Mouse (Mus musculus): Measurements from ENCODE around the gene Olfr887. TPM values are rescaled to one million over a fixed set of nuclear protein-coding genes. Genes with fewer than 3 reads are reported as not detected.

The Olfr887 gene
- polyA plus RNA-seq (2012) = not detected in 2 replicates

DNA sequence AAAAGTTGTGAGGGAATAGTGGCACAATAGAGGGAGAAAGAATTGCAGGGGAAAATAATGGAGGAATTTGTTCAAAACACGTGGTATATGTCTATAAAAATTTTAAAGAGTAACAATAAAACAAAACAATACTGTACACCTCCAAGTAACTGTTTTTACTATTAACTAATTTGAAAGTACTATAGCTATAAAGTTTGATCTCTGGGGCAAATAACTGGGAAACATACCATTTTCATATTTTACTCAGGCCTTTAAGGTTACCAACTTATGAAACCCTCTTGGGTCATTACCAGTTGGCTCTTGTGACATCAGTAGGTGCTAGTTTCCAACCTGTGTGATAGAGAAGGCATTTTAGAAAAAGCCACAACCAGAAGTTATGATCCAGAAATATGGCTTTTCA lies at the start of gene Olfr887:
TSS of gene Olfr887 (plus strand) at position 301 of the 400 bp plus-strand sequence.
- no peaks in the 10 kb centered on the region for H3K4me1 ChIP-seq (ENCODE audit: control insufficient read depth)
- no peak within 1 kb of the TSS for H3K4me3 ChIP-seq (replicated peaks)
- H3K36me3 ChIP-seq (ENCODE audit: control insufficient read depth) = no peaks in the 10 kb centered on the region
- H3K27me3 ChIP-seq (ENCODE audit: control insufficient read depth) = no peaks in the 10 kb centered on the region
- no peak for TF ChIP-seq GATA1 (IDR thresholded peaks at IDR 0.05; ENCODE audit: low read length)
- no peak for TF ChIP-seq TAL1 (IDR thresholded peaks at IDR 0.05; ENCODE audit: low read length)
- no peaks in the 10 kb centered on the region for H3K9me3 ChIP-seq (ENCODE audit: control insufficient read depth, low read length)

GRCm38 (mm10) chr9:38046255-38046654 lies 37.6 kb upstream of the Olfr887 start, which contains the start of gene Olfr884:
Gene Olfr884 (plus strand): TSS chr9:38046555.
- Histone ChIP-seq H3K9me3 (ENCODE audit: control insufficient read depth, low read length) (0 out of 2 replicates have a peak, but pooled peaks cover 2% of the 10 kb centered on the region), H3K36me3 (ENCODE audit: control insufficient read depth) (no peaks in the 10 kb centered on the region), H3K4me1 (ENCODE audit: control insufficient read depth) (no peaks in the 10 kb centered on the region), H3K27me3 (ENCODE audit: control insufficient read depth) (no peaks in the 10 kb centered on the region), H3K4me3 (replicated peaks) (no peak within 1 kb of the TSS)
- no peak for TF ChIP-seq GATA1 (IDR thresholded peaks at IDR 0.05; ENCODE audit: low read length)
- TF ChIP-seq TAL1 (IDR thresholded peaks at IDR 0.05; ENCODE audit: low read length) = no peak

DNA sequence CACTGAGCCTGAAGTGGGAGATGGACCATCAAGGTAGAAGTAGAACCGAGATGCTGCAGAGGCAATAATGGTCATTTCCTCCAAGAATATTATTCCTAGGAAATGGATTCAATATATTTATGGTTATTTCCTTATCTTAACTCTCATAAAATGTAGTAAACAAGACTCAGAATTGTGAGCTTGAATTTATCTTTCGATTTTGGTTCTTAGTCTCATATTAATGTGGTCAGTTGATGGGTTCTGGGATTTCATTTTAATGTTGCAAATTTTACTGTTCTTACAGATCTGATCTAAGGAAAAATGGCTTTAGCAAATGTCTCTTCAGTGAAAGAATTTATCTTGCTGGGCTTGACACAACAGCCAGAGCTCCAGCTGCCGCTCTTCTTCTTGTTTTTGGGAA lies 22.9 kb upstream of the Olfr887 start, which contains the start of gene Olfr885:
TSS of gene Olfr885 (plus strand) at position 301 of the 400 bp plus-strand sequence.
- no peak for TF ChIP-seq GATA1 (IDR thresholded peaks at IDR 0.05; ENCODE audit: low read length)
- no peak for TF ChIP-seq TAL1 (IDR thresholded peaks at IDR 0.05; ENCODE audit: low read length)
- no peaks in the 10 kb centered on the region for H3K36me3 ChIP-seq (ENCODE audit: control insufficient read depth)
- no peaks in the 10 kb centered on the region for H3K27me3 ChIP-seq (ENCODE audit: control insufficient read depth)
- H3K4me1 ChIP-seq (ENCODE audit: control insufficient read depth) = no peaks in the 10 kb centered on the region
- no peak within 1 kb of the TSS for H3K4me3 ChIP-seq (replicated peaks)
- no peaks in the 10 kb centered on the region for H3K9me3 ChIP-seq (ENCODE audit: control insufficient read depth, low read length)

GRCm38 (mm10) chr9:38107828-38108227 lies 24.0 kb downstream of the Olfr887 start, which contains the start of gene Olfr888:
Gene Olfr888 (plus strand): TSS chr9:38108128.
- Histone ChIP-seq H3K36me3 (ENCODE audit: control insufficient read depth) (no peaks in the 10 kb centered on the region), H3K9me3 (ENCODE audit: control insufficient read depth, low read length) (no peaks in the 10 kb centered on the region), H3K4me3 (replicated peaks) (no peak within 1 kb of the TSS), H3K4me1 (ENCODE audit: control insufficient read depth) (no peaks in the 10 kb centered on the region), H3K27me3 (ENCODE audit: control insufficient read depth) (no peaks in the 10 kb centered on the region)
- no peak for TF ChIP-seq GATA1 (IDR thresholded peaks at IDR 0.05; ENCODE audit: low read length)
- no peak for TF ChIP-seq TAL1 (IDR thresholded peaks at IDR 0.05; ENCODE audit: low read length)

- no peaks in the 10 kb centered on the region for H3K9me3 ChIP-seq (ENCODE audit: control insufficient read depth, low read length)
- H3K36me3 ChIP-seq (ENCODE audit: control insufficient read depth) = no peaks in the 10 kb centered on the region
- no peaks in the 10 kb centered on the region for H3K4me1 ChIP-seq (ENCODE audit: control insufficient read depth)
- no peak for TF ChIP-seq TAL1 (IDR thresholded peaks at IDR 0.05; ENCODE audit: low read length)
- no peaks in the 10 kb centered on the region for H3K27me3 ChIP-seq (ENCODE audit: control insufficient read depth)
- no peak within 1 kb of the TSS for H3K4me3 ChIP-seq (replicated peaks)
Measured at GRCm38 (mm10) chr9:38114898-38115297, 31.0 kb downstream of the Olfr887 start, which contains the start of gene Olfr889. Gene Olfr889 (plus strand): TSS chr9:38115198.

Other genes with a start within 250 kb of the Olfr887 start
- not detected in 2 replicates for gene Olfr877, start 229.8 kb upstream of the Olfr887 start, polyA plus RNA-seq (2012)
- not detected in 2 replicates for gene Olfr145, start 187.3 kb upstream of the Olfr887 start, polyA plus RNA-seq (2012)
- not detected in 2 replicates for gene Olfr878, start 166.2 kb upstream of the Olfr887 start, polyA plus RNA-seq (2012)
- not detected in 2 replicates for gene Olfr881, start 92.2 kb upstream of the Olfr887 start, polyA plus RNA-seq (2012)
- not detected in 2 replicates for gene Olfr883, start 58.3 kb upstream of the Olfr887 start, polyA plus RNA-seq (2012)
- gene Olfr884, start 37.5 kb upstream of the Olfr887 start, polyA plus RNA-seq (2012) = not detected in 2 replicates
- not detected in 2 replicates for gene Olfr885, start 22.8 kb upstream of the Olfr887 start, polyA plus RNA-seq (2012)
- gene Olfr888, start 24.1 kb downstream of the Olfr887 start, polyA plus RNA-seq (2012) = not detected in 2 replicates
- gene Olfr889, start 31.1 kb downstream of the Olfr887 start, polyA plus RNA-seq (2012) = not detected in 2 replicates
- gene Olfr890, start 58.4 kb downstream of the Olfr887 start, polyA plus RNA-seq (2012) = not detected in 2 replicates
- gene Olfr891, start 96.7 kb downstream of the Olfr887 start, polyA plus RNA-seq (2012) = not detected in 2 replicates
- gene Olfr893, start 124.3 kb downstream of the Olfr887 start, polyA plus RNA-seq (2012) = not detected in 2 replicates
- not detected in 2 replicates for gene Olfr894, start 134.0 kb downstream of the Olfr887 start, polyA plus RNA-seq (2012)
- gene Olfr143, start 168.7 kb downstream of the Olfr887 start, polyA plus RNA-seq (2012) = not detected in 2 replicates
- not detected in 2 replicates for gene Olfr895, start 183.8 kb downstream of the Olfr887 start, polyA plus RNA-seq (2012)
- gene Olfr896-ps1, start 207.0 kb downstream of the Olfr887 start, polyA plus RNA-seq (2012) = not detected in 2 replicates
- gene Olfr25, start 245.0 kb downstream of the Olfr887 start, polyA plus RNA-seq (2012) = not detected in 2 replicates